Mouse (Mus musculus) neural tube, embryonic 13.5 days (tissue): Measurements from ENCODE around the gene Nup107. TPM values are rescaled to one million over a fixed set of nuclear protein-coding genes. Genes with fewer than 3 reads are reported as not detected.

Source experiments
- ATAC-seq: fragments of 200-750 bp; cut with Nextera tagmentation; 2 replicates; pipeline ENCODE4 v1.8.0; 2017; ENCODE audit warnings: low read depth, mild to moderate bottlenecking, moderate TSS enrichment, moderate library complexity
- H3K27ac ChIP-seq: fragments of 300-500 bp; sonication (generic); replicated peaks from 2 replicates; pipeline ENCODE4 v1.5.1; 2015; ENCODE audit warnings: moderate library complexity, mild to moderate bottlenecking, inconsistent platforms
- H3K27me3 ChIP-seq: fragments of 300-500 bp; sonication (generic); 2 replicates; pipeline ENCODE4 v1.6.1; 2015; ENCODE audit warnings: mild to moderate bottlenecking, inconsistent platforms
- H3K36me3 ChIP-seq: fragments of 300-500 bp; sonication (generic); 2 replicates; pipeline ENCODE4 v1.6.1; 2015; ENCODE audit warnings: mild to moderate bottlenecking, inconsistent platforms
- H3K4me1 ChIP-seq: fragments of 300-500 bp; sonication (generic); replicated peaks from 2 replicates; pipeline ENCODE4 v1.6.1; 2015; ENCODE audit warnings: inconsistent platforms
- H3K4me2 ChIP-seq: fragments of 300-500 bp; sonication (generic); 2 replicates; pipeline ENCODE4 v1.6.1; 2015; ENCODE audit warnings: inconsistent platforms, mild to moderate bottlenecking, moderate library complexity
- H3K4me3 ChIP-seq: fragments of 300-500 bp; sonication (generic); 2 replicates; pipeline ENCODE4 v1.5.1; 2015; ENCODE audit warnings: mild to moderate bottlenecking, inconsistent platforms
- H3K9ac ChIP-seq: fragments of 300-500 bp; sonication (generic); 2 replicates; pipeline ENCODE4 v1.6.1; 2015; ENCODE audit warnings: moderate library complexity, mild to moderate bottlenecking, inconsistent platforms
- H3K9me3 ChIP-seq: fragments of 300-500 bp; sonication (generic); 2 replicates; pipeline ENCODE4 v1.6.1; 2016; ENCODE audit warnings: inconsistent platforms
- whole genome bisulfite sequencing: fragments of 180-500 bp; shearing (Covaris S2); methylation state at CpG from one replicate; pipeline ENCODE4 v1.1.7; 2015; 5-methylcytosine and 5-hydroxymethylcytosine counted together
- polyA plus RNA-seq: library from polyadenylated mRNA; unstranded; fragments of >200 nt; fragmentation: Nextera tagmentation; extraction: Ambion mirVana; gene quantifications from 2 replicates; pipeline ENCODE4 v1.2.1, GENCODE M21; 2015

Gene Nup107
- polyA plus RNA-seq, 1 experiment from 2014 or later, result 36.3 TPM

- no peak overlapping the region for H3K9ac ChIP-seq
- H3K4me3 ChIP-seq, result no peak overlapping the region
- no peaks in the 10 kb centered on the region for H3K4me1 ChIP-seq
- 92% methylated on average over 14 of the region's 14 CpGs for WGBS
- peaks cover 82% of the 10 kb centered on the region for H3K36me3 ChIP-seq
- H3K4me2 ChIP-seq, result no peak overlapping the region
- ATAC-seq, result no peak
- no peak overlapping the region for H3K27ac ChIP-seq
- no peaks in the 10 kb centered on the region for H3K9me3 ChIP-seq
- no peaks in the 10 kb centered on the region for H3K27me3 ChIP-seq
These were observed 9.8 kb downstream of the Nup107 start for GRCm38 (mm10) chr10:117782491-117783260.

- Histone ChIP-seq H3K9me3 (no peaks in the 10 kb centered on the region), H3K9ac (no peak overlapping the region), H3K4me2 (no peak overlapping the region), H3K27ac (no peak overlapping the region), H3K4me1 (no peaks in the 10 kb centered on the region), H3K27me3 (no peaks in the 10 kb centered on the region), H3K4me3 (no peak overlapping the region), H3K36me3 (peaks cover 79% of the 10 kb centered on the region)
- ATAC-seq, result no peak
- 94% methylated on average over 2 of the region's 2 CpGs for WGBS
These were observed 10.4 kb downstream of the Nup107 start for GRCm38 (mm10) chr10:117782056-117782455.

GRCm38 (mm10) chr10:117781021-117781725 is 11.3 kb downstream of the Nup107 start:
- H3K4me2 ChIP-seq, result no peak overlapping the region
- no peak overlapping the region for H3K27ac ChIP-seq
- 94% methylated on average over 17 of the region's 17 CpGs for WGBS
- no peak overlapping the region for H3K4me3 ChIP-seq
- no peaks in the 10 kb centered on the region for H3K27me3 ChIP-seq
- no peak overlapping the region for H3K9ac ChIP-seq
- no peaks in the 10 kb centered on the region for H3K9me3 ChIP-seq
- ATAC-seq, result no peak
- no peaks in the 10 kb centered on the region for H3K4me1 ChIP-seq
- H3K36me3 ChIP-seq, result peaks cover 79% of the 10 kb centered on the region

- Histone ChIP-seq H3K4me2 (no peak overlapping the region), H3K4me1 (no peaks in the 10 kb centered on the region), H3K27me3 (no peaks in the 10 kb centered on the region), H3K9ac (no peak overlapping the region), H3K27ac (no peak overlapping the region), H3K9me3 (no peaks in the 10 kb centered on the region), H3K36me3 (peaks cover 79% of the 10 kb centered on the region), H3K4me3 (no peak overlapping the region)
- no peak for ATAC-seq
- 90% methylated on average over 6 of the region's 6 CpGs for WGBS
These were observed 12.1 kb downstream of the Nup107 start for GRCm38 (mm10) chr10:117780306-117780911.

GRCm38 (mm10) chr10:117779581-117780305 is 12.8 kb downstream of the Nup107 start:
- Histone ChIP-seq H3K9me3 (no peaks in the 10 kb centered on the region), H3K27me3 (no peaks in the 10 kb centered on the region), H3K4me2 (no peak overlapping the region), H3K4me3 (no peak overlapping the region), H3K36me3 (peaks cover 80% of the 10 kb centered on the region), H3K4me1 (no peaks in the 10 kb centered on the region), H3K27ac (no peak overlapping the region), H3K9ac (no peak overlapping the region)
- WGBS, result 81% methylated on average over 8 of the region's 8 CpGs
- no peak for ATAC-seq

- WGBS, result 90% methylated on average over 4 of the region's 4 CpGs
These were observed 13.6 kb downstream of the Nup107 start for GRCm38 (mm10) chr10:117778951-117779350.

GRCm38 (mm10) chr10:117778328-117778910 is 14.1 kb downstream of the Nup107 start:
- H3K9ac ChIP-seq, result no peak overlapping the region
- H3K27ac ChIP-seq, result no peak overlapping the region
- no peak overlapping the region for H3K4me3 ChIP-seq
- no peaks in the 10 kb centered on the region for H3K27me3 ChIP-seq
- 95% methylated on average over 12 of the region's 12 CpGs for WGBS
- no peak overlapping the region for H3K4me2 ChIP-seq
- H3K4me1 ChIP-seq, result no peaks in the 10 kb centered on the region
- H3K9me3 ChIP-seq, result no peaks in the 10 kb centered on the region
- no peak for ATAC-seq
- H3K36me3 ChIP-seq, result peaks cover 81% of the 10 kb centered on the region

More at GRCm38 (mm10) chr10:117778951-117779350, 13.6 kb downstream of the Nup107 start:
- no peak for ATAC-seq
- Histone ChIP-seq H3K4me2 (no peak overlapping the region), H3K9ac (no peak overlapping the region), H3K4me3 (no peak overlapping the region), H3K9me3 (no peaks in the 10 kb centered on the region), H3K27ac (no peak overlapping the region), H3K36me3 (peaks cover 83% of the 10 kb centered on the region), H3K4me1 (no peaks in the 10 kb centered on the region), H3K27me3 (no peaks in the 10 kb centered on the region)

- 94% methylated on average over 17 of the region's 17 CpGs for WGBS
- no peaks in the 10 kb centered on the region for H3K27me3 ChIP-seq
- no peak overlapping the region for H3K27ac ChIP-seq
- no peaks in the 10 kb centered on the region for H3K9me3 ChIP-seq
- no peak overlapping the region for H3K9ac ChIP-seq
- no peak overlapping the region for H3K4me3 ChIP-seq
- no peak for ATAC-seq
- H3K36me3 ChIP-seq, result peaks cover 85% of the 10 kb centered on the region
- H3K4me1 ChIP-seq, result no peaks in the 10 kb centered on the region
- H3K4me2 ChIP-seq, result no peak overlapping the region
These were observed 14.8 kb downstream of the Nup107 start for GRCm38 (mm10) chr10:117777501-117778327.

GRCm38 (mm10) chr10:117777103-117777470 is 15.4 kb downstream of the Nup107 start:
- H3K4me2 ChIP-seq, result no peak overlapping the region
- peaks cover 87% of the 10 kb centered on the region for H3K36me3 ChIP-seq
- no peak overlapping the region for H3K27ac ChIP-seq
- no peak overlapping the region for H3K4me3 ChIP-seq
- no peak overlapping the region for H3K9ac ChIP-seq
- no peak for ATAC-seq
- no peaks in the 10 kb centered on the region for H3K27me3 ChIP-seq
- 92% methylated on average over 3 of the region's 3 CpGs for WGBS
- no peaks in the 10 kb centered on the region for H3K9me3 ChIP-seq
- H3K4me1 ChIP-seq, result no peaks in the 10 kb centered on the region

GRCm38 (mm10) chr10:117776281-117777102 is 16.0 kb downstream of the Nup107 start:
- H3K9me3 ChIP-seq, result no peaks in the 10 kb centered on the region
- H3K4me2 ChIP-seq, result no peak overlapping the region
- no peaks in the 10 kb centered on the region for H3K27me3 ChIP-seq
- ATAC-seq, result no peak
- no peaks in the 10 kb centered on the region for H3K4me1 ChIP-seq
- H3K9ac ChIP-seq, result no peak overlapping the region
- H3K4me3 ChIP-seq, result no peak overlapping the region
- no peak overlapping the region for H3K27ac ChIP-seq
- peaks cover 84% of the 10 kb centered on the region for H3K36me3 ChIP-seq
- WGBS, result 92% methylated on average over 12 of the region's 12 CpGs
